Mouse (Mus musculus): ENCODE measurements at regions not wholly inside any gene's neighbourhood (a gene's known extent, or its start where the extent isn't known, plus 50 kb on each side); places are given as distances from the start of the nearest gene placed in this dataset.

DNA sequence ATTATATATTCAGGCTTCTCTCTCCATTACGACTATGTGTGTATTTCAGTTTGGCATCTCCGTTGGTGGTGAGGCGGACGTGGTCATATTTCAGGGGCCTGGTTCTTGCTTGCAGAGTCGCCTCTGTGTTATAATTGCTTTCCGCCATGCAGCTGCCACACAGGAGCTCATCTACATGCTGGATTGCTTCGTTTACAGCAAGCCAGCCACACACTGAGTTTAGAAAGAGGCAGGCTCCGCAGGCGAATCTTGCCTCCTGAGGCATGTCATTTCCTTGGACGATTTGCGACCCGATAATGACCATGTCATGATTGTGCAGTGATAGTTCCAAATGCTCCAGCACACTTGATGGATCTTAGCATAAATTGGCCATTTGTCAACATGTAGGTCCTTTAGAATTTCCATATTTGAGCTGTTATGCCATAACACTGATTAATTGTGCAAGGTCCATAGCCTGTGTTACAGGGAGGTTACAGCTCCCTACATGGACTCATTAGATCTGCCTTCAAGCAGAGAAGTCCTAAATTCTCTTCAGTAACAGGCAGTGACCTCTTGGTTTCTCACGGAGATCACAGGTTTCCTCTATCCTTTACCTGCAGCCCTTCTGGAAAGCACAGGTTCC lies 335.9 kb downstream of the Psat1 start:
- no peak overlapping the region for H3K4me2 ChIP-seq (ENCODE audit: low read depth)
- no peaks in the 10 kb centered on the region for H3K79me2 ChIP-seq (ENCODE audit: control insufficient read depth, insufficient read depth)
- H3K4me3 ChIP-seq = no peak overlapping the region
- TF ChIP-seq TCF12 (IDR thresholded peaks at IDR 0.05; ENCODE audit: insufficient read depth, poor library complexity, severe bottlenecking) = no peak
- no peak for TF ChIP-seq POLR2AphosphoS2 (IDR thresholded peaks at IDR 0.05; ENCODE audit: insufficient read length, low read depth)
- TF ChIP-seq E2F4 (IDR thresholded peaks at IDR 0.05; ENCODE audit: insufficient read depth) = no peak
- TF ChIP-seq TCF3 (IDR thresholded peaks at IDR 0.05; ENCODE audit: insufficient read length, low read depth) = no peak
- no peak for TF ChIP-seq REST (IDR thresholded peaks at IDR 0.05; ENCODE audit: insufficient read depth, insufficient read length)
- no peak for TF ChIP-seq MYOG (IDR thresholded peaks at IDR 0.05; ENCODE audit: control insufficient read depth in 1 of 3, insufficient read depth in 1 of 3, insufficient read length in 2 of 3, low read depth in 2 of 3)
- H3K36me3 ChIP-seq (ENCODE audit: control insufficient read depth, insufficient read depth) = no peaks in the 10 kb centered on the region
- H3ac ChIP-seq (ENCODE audit: control insufficient read depth, insufficient read length) = no peak overlapping the region
- no peaks in the 10 kb centered on the region for H3K27me3 ChIP-seq (ENCODE audit: control insufficient read depth, insufficient read depth, insufficient read length)

DNA sequence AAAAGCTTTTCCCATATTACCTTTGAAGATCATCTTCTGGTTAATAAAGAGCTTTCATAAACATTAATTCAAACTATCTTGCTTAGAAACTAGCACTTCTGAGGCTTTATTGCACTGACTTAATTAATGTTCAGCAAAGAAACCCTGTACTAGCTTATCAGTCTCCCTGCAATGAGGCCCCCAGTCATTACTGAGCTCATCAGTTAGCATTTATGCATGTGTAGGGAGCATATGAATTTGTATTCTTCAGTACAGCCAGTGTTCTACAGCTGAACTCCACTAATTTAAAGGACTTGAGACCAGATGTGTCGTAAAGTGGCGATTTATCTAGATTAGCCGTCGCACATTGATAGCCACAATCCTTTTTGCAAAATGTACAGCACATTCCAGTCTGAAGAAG lies 340.7 kb downstream of the Psat1 start:
- H3ac ChIP-seq (ENCODE audit: control insufficient read depth, insufficient read length) = no peak overlapping the region
- H3K79me2 ChIP-seq (ENCODE audit: control insufficient read depth, insufficient read depth) = no peaks in the 10 kb centered on the region
- TF ChIP-seq USF1 (IDR thresholded peaks at IDR 0.05; ENCODE audit: low read depth) (no peak), POLR2AphosphoS2 (IDR thresholded peaks at IDR 0.05; ENCODE audit: insufficient read length, low read depth) (no peak), SRF (IDR thresholded peaks at IDR 0.05; ENCODE audit: control insufficient read depth, insufficient read length, low read depth) (no peak)
- no peak overlapping the region for H3K4me2 ChIP-seq (ENCODE audit: low read depth)
- no peaks in the 10 kb centered on the region for H3K27me3 ChIP-seq (ENCODE audit: control insufficient read depth, insufficient read depth, insufficient read length)
- no peak overlapping the region for H3K4me3 ChIP-seq
- no peaks in the 10 kb centered on the region for H3K36me3 ChIP-seq (ENCODE audit: control insufficient read depth, insufficient read depth)

- H3K27me3 ChIP-seq (ENCODE audit: control insufficient read depth, insufficient read depth, insufficient read length) = no peaks in the 10 kb centered on the region
- TF ChIP-seq USF1 (IDR thresholded peaks at IDR 0.05; ENCODE audit: low read depth) = no peak
- no peak for TF ChIP-seq POLR2A (IDR thresholded peaks at IDR 0.05; ENCODE audit: insufficient read length, low read depth)
- TF ChIP-seq REST (IDR thresholded peaks at IDR 0.05; ENCODE audit: insufficient read depth, insufficient read length) = no peak
- no peak for TF ChIP-seq MYOD1 (IDR thresholded peaks at IDR 0.05; ENCODE audit: control insufficient read depth in 1 of 3, insufficient read length in 2 of 3, low read depth in 2 of 3)
- no peak for TF ChIP-seq TCF12 (IDR thresholded peaks at IDR 0.05; ENCODE audit: insufficient read depth, poor library complexity, severe bottlenecking)
- TF ChIP-seq E2F4 (IDR thresholded peaks at IDR 0.05; ENCODE audit: insufficient read depth) = no peak
- no peak for TF ChIP-seq MYOG (IDR thresholded peaks at IDR 0.05; ENCODE audit: control insufficient read depth in 1 of 3, insufficient read depth in 1 of 3, insufficient read length in 2 of 3, low read depth in 2 of 3)
- TF ChIP-seq TCF3 (IDR thresholded peaks at IDR 0.05; ENCODE audit: insufficient read length, low read depth) = no peak
- TF ChIP-seq POLR2AphosphoS2 (IDR thresholded peaks at IDR 0.05; ENCODE audit: insufficient read length, low read depth) = no peak
- no peak for TF ChIP-seq SRF (IDR thresholded peaks at IDR 0.05; ENCODE audit: control insufficient read depth, insufficient read length, low read depth)
- no peak for TF ChIP-seq MAX (IDR thresholded peaks at IDR 0.05; ENCODE audit: low read depth)
- no peak for TF ChIP-seq CEBPB (IDR thresholded peaks at IDR 0.05; ENCODE audit: insufficient read depth, poor library complexity, severe bottlenecking)
- H3K79me2 ChIP-seq (ENCODE audit: control insufficient read depth, insufficient read depth) = no peaks in the 10 kb centered on the region
- H3ac ChIP-seq (ENCODE audit: control insufficient read depth, insufficient read length) = no peak overlapping the region
- H3K36me3 ChIP-seq (ENCODE audit: control insufficient read depth, insufficient read depth) = no peaks in the 10 kb centered on the region
- H3K4me3 ChIP-seq = no peak overlapping the region
- H3K4me2 ChIP-seq (ENCODE audit: low read depth) = no peak overlapping the region
Observed at GRCm38 (mm10) chr19:15592821-15593220, 354.3 kb downstream of the Psat1 start.

DNA sequence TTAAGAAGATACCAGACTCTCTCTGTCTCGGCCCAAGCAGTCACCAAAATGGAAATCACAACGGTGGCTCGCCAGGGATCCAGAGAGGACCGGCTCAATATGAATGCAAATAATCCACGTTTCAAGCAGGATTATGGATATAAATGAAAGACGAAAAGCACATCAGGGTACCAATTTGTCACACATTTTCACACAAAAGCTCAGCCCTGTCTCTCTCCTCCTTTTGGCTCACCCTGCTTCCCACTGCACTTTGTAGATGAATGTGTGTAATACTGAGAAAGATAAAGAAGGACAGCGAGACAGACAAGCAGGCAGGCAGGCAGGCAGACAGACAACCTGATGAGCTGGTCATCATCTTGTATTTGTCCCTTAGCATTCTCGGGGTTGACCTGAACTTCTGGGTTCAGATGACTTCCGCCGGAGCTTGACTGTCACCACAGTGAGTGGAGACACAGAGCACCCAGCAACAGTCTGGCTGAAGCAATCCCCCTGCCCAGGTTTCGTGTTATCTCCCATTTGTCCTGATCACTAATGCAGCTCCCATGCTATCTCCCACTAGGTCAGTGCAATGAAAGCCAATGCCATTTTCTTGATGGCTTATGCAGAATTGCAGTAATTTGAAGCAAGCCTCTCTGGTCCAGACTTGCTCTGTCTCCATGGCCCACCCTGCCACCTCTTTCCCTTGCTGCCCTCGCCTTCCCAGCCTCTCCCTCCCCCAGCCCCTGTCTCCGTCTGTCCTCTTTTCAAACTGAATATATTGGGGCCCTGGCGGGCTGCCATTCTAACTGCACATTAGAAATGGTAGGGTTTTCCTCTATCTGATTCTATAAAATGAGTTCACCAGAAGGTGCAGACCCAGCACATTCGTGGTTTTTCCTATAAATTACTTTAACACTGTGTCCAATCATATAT lies 363.1 kb downstream of the Psat1 start:
- Histone ChIP-seq H3K27me3 (ENCODE audit: control insufficient read depth, insufficient read depth, insufficient read length) (no peaks in the 10 kb centered on the region), H3K4me2 (ENCODE audit: low read depth) (no peak overlapping the region), H3K4me3 (no peak overlapping the region), H3ac (ENCODE audit: control insufficient read depth, insufficient read length) (no peak overlapping the region), H3K36me3 (ENCODE audit: control insufficient read depth, insufficient read depth) (no peaks in the 10 kb centered on the region), H3K79me2 (ENCODE audit: control insufficient read depth, insufficient read depth) (no peaks in the 10 kb centered on the region)
- TF ChIP-seq POLR2A (IDR thresholded peaks at IDR 0.05; ENCODE audit: insufficient read length, low read depth) (no peak), MYOG (IDR thresholded peaks at IDR 0.05; ENCODE audit: control insufficient read depth in 1 of 3, insufficient read depth in 1 of 3, insufficient read length in 2 of 3, low read depth in 2 of 3) (no peak), MYOD1 (IDR thresholded peaks at IDR 0.05; ENCODE audit: control insufficient read depth in 1 of 3, insufficient read length in 2 of 3, low read depth in 2 of 3) (no peak), MAX (IDR thresholded peaks at IDR 0.05; ENCODE audit: low read depth) (no peak), TCF12 (IDR thresholded peaks at IDR 0.05; ENCODE audit: insufficient read depth, poor library complexity, severe bottlenecking) (no peak), TCF3 (IDR thresholded peaks at IDR 0.05; ENCODE audit: insufficient read length, low read depth) (no peak)

DNA sequence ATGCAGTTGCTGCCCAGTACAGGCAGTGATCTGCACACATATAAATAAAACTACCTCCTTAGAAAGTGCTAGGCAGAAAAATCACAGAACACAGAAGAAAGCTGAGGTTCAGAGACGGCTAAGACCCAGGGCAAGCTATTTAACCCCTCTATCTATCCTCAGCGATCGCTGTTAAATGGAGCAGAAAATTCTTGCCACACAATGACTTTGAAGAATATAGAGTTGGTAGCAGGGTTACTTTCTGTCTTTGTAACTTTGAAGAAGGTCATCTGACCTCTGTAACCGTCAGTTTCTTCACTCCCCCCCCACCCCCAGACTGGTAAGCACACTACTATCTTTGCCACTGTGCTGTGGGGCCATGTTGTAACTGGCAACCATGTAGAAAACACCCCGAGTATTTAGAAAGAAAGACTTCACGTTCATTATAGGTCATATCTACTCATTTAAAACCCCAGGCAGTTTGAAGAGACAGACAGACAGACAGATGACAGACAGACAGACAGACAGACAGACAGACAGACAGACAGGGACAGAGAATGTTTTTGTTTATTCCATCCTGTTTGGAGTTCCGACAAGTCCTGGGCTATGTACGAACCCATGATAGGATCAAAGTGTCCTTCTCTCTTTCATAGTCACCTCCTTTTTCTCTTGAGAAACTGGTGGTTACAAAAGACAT lies 363.9 kb downstream of the Psat1 start:
- Histone ChIP-seq H3K79me2 (ENCODE audit: control insufficient read depth, insufficient read depth) (no peaks in the 10 kb centered on the region), H3K4me3 (no peak overlapping the region), H3K27me3 (ENCODE audit: control insufficient read depth, insufficient read depth, insufficient read length) (no peaks in the 10 kb centered on the region), H3ac (ENCODE audit: control insufficient read depth, insufficient read length) (no peak overlapping the region), H3K4me2 (ENCODE audit: low read depth) (no peak overlapping the region), H3K36me3 (ENCODE audit: control insufficient read depth, insufficient read depth) (no peaks in the 10 kb centered on the region)
- no peak for TF ChIP-seq CEBPB (IDR thresholded peaks at IDR 0.05; ENCODE audit: insufficient read depth, poor library complexity, severe bottlenecking)
- no peak for TF ChIP-seq TCF12 (IDR thresholded peaks at IDR 0.05; ENCODE audit: insufficient read depth, poor library complexity, severe bottlenecking)
- no peak for TF ChIP-seq TCF3 (IDR thresholded peaks at IDR 0.05; ENCODE audit: insufficient read length, low read depth)
- no peak for TF ChIP-seq SRF (IDR thresholded peaks at IDR 0.05; ENCODE audit: control insufficient read depth, insufficient read length, low read depth)
- TF ChIP-seq MAX (IDR thresholded peaks at IDR 0.05; ENCODE audit: low read depth) = no peak
- TF ChIP-seq MYOD1 (IDR thresholded peaks at IDR 0.05; ENCODE audit: control insufficient read depth in 1 of 3, insufficient read length in 2 of 3, low read depth in 2 of 3) = no peak
- TF ChIP-seq MYOG (IDR thresholded peaks at IDR 0.05; ENCODE audit: control insufficient read depth in 1 of 3, insufficient read depth in 1 of 3, insufficient read length in 2 of 3, low read depth in 2 of 3) = no peak
- TF ChIP-seq USF1 (IDR thresholded peaks at IDR 0.05; ENCODE audit: low read depth) = no peak
- no peak for TF ChIP-seq E2F4 (IDR thresholded peaks at IDR 0.05; ENCODE audit: insufficient read depth)
